Mouse (Mus musculus) heart, postnatal 0 days (tissue): ENCODE measurements around the gene Fam193a. TPM values are rescaled to one million over a fixed set of nuclear protein-coding genes. Genes with fewer than 3 reads are reported as not detected.

Experiments used
- ATAC-seq: fragments of 200-750 bp; cut with Nextera tagmentation; 2 replicates; pipeline ENCODE4 v1.8.0; 2017; ENCODE audit warnings: low read depth, moderate number of reproducible peaks, moderate library complexity; ENCODE audit not compliant: insufficient read depth
- DNase-seq: peaks from one replicate; pipeline ENCODE4 v3.0.0-alpha.2; 2016; ENCODE audit warnings: low spot score
- H3K27ac ChIP-seq: fragments of 300-500 bp; sonication (generic); 2 replicates; pipeline ENCODE4 v1.5.1; 2014; ENCODE audit warnings: low read depth, mild to moderate bottlenecking
- H3K27me3 ChIP-seq: fragments of 300-500 bp; sonication (generic); 2 replicates; pipeline ENCODE4 v1.6.1; 2014; ENCODE audit warnings: low read length, mixed read lengths; ENCODE audit not compliant: control insufficient read depth, insufficient read depth
- H3K36me3 ChIP-seq: fragments of 300-500 bp; sonication (generic); replicated peaks from 2 replicates; pipeline ENCODE4 v1.6.1; 2014; ENCODE audit warnings: low read length, mixed read lengths; ENCODE audit not compliant: control insufficient read depth, insufficient read depth
- H3K4me1 ChIP-seq: fragments of 300-500 bp; sonication (generic); 2 replicates; pipeline ENCODE4 v1.6.1; 2014; ENCODE audit warnings: antibody characterized with exemption; ENCODE audit not compliant: control insufficient read depth, insufficient read depth
- H3K4me2 ChIP-seq: fragments of 300-500 bp; sonication (generic); 2 replicates; pipeline ENCODE4 v1.6.1; 2014; ENCODE audit warnings: low read depth, mild to moderate bottlenecking, low read length, moderate library complexity
- H3K4me3 ChIP-seq: fragments of 300-500 bp; sonication (generic); 2 replicates; pipeline ENCODE4 v1.5.1; 2014; ENCODE audit warnings: low read depth, low read length
- H3K9ac ChIP-seq: fragments of 300-500 bp; sonication (generic); replicated peaks from 2 replicates; pipeline ENCODE4 v1.6.1; 2014; ENCODE audit warnings: low read depth, low read length, mixed read lengths
- H3K9me3 ChIP-seq: fragments of 300-500 bp; sonication (generic); replicated peaks from 2 replicates; pipeline ENCODE4 v1.6.1; 2016; ENCODE audit warnings: low read length; ENCODE audit not compliant: control insufficient read depth
- CTCF ChIP-seq: IDR thresholded peaks from 2 replicates; pipeline ENCODE4 v1.5.1; 2016; ENCODE audit warnings: antibody characterized with exemption, control low read depth, low read depth
- EP300 ChIP-seq: IDR thresholded peaks from 2 replicates; pipeline ENCODE4 v1.6.1; 2016; ENCODE audit warnings: antibody characterized with exemption, low read depth
- WGBS: fragments of 180-500 bp; shearing (Covaris S2); extraction: QIAGEN DNeasy Blood & Tissue Kit; methylation state at CpG from one replicate; pipeline ENCODE4 v1.1.7; 2014; 5-methylcytosine and 5-hydroxymethylcytosine counted together
- polyA plus RNA-seq: library from polyadenylated mRNA; unstranded; fragments of >200 nt; fragmentation: Nextera tagmentation; extraction: Ambion mirVana; gene quantifications from 2 replicates; pipeline ENCODE4 v1.2.1, GENCODE M21; 2015
- total RNA-seq: library from RNA; depleted of rRNA; stranded (reverse); fragments of >200 nt; gene quantifications from 2 replicates; pipeline ENCODE4 v1.2.3, GENCODE M21; 2014; ENCODE audit warnings: low replicate concordance

Gene Fam193a
- total and polyA plus RNA-seq, 2 experiments from 2014 or later, result 5.4 to 31.0 TPM

- Histone ChIP-seq H3K9ac (peak overlapping the region; percentile 99), H3K36me3 (no peaks in the 10 kb centered on the region), H3K27ac (peak overlapping the region; percentile 89), H3K4me2 (peak overlapping the region; percentile 91), H3K9me3 (no peaks in the 10 kb centered on the region), H3K4me1 (no peaks in the 10 kb centered on the region), H3K27me3 (no peaks in the 10 kb centered on the region), H3K4me3 (peak overlapping the region; percentile 81)
- under 1% methylated on average over 83 of the region's 114 CpGs for WGBS
- TF ChIP-seq CTCF, result no peak
- TF ChIP-seq EP300, result no peak
- ATAC-seq, result peak; percentile 3
- no peak for DNase-seq
Measured at GRCm38 (mm10) chr5:34370022-34370823, 490 bp downstream of the Fam193a start.

GRCm38 (mm10) chr5:34370840-34371239 lies 1.1 kb downstream of the Fam193a start:
- ATAC-seq, result no peak
- Histone ChIP-seq H3K9me3 (no peaks in the 10 kb centered on the region), H3K27me3 (no peaks in the 10 kb centered on the region), H3K27ac (peak overlapping the region; percentile 89; the same call in 1 of the 2 replicates), H3K4me2 (peak overlapping the region; percentile 91), H3K4me1 (no peaks in the 10 kb centered on the region), H3K4me3 (peak overlapping the region; percentile 81), H3K36me3 (no peaks in the 10 kb centered on the region), H3K9ac (peak overlapping the region; percentile 99)
- DNase-seq, result no peak
- no peak for TF ChIP-seq EP300
- TF ChIP-seq CTCF, result no peak
- 17% methylated on average over 8 of the region's 8 CpGs for WGBS

- Histone ChIP-seq H3K27me3 (no peaks in the 10 kb centered on the region), H3K36me3 (no peaks in the 10 kb centered on the region), H3K4me2 (no peak overlapping the region), H3K9me3 (no peaks in the 10 kb centered on the region), H3K9ac (no peak overlapping the region), H3K4me1 (no peaks in the 10 kb centered on the region), H3K4me3 (no peak overlapping the region), H3K27ac (no peak overlapping the region)
- DNase-seq (no peak), ATAC-seq (no peak)
- TF ChIP-seq EP300, result no peak
- no peak for TF ChIP-seq CTCF
Measured at GRCm38 (mm10) chr5:34372141-34372540, 2.4 kb downstream of the Fam193a start.

DNA sequence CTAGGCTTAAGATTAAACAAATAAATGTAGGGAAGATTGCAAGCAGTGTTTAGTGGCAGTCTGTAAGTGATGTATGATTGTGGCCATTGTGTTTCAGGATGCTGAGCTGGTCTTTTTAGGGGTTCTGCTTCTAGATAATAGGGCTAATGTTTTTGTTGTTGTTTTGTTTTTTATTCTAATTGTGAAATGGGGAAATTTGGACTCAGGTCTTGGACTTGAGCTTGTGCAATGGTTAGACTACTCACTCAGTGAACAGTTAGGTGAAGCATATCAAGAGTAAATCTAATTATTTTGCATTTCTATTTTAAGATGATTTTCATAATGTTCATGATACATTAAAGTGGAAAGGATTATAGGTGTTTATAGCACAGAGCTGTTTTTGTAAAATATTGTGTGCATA lies 2.8 kb downstream of the Fam193a start:
- H3K9ac ChIP-seq, result no peak overlapping the region
- TF ChIP-seq EP300 (no peak), CTCF (no peak)
- H3K9me3 ChIP-seq, result no peaks in the 10 kb centered on the region
- no peak overlapping the region for H3K4me3 ChIP-seq
- H3K4me2 ChIP-seq, result no peak overlapping the region
- H3K36me3 ChIP-seq, result no peaks in the 10 kb centered on the region
- ATAC-seq (no peak), DNase-seq (no peak)
- no peaks in the 10 kb centered on the region for H3K27me3 ChIP-seq
- no peaks in the 10 kb centered on the region for H3K4me1 ChIP-seq
- H3K27ac ChIP-seq, result no peak overlapping the region

DNA sequence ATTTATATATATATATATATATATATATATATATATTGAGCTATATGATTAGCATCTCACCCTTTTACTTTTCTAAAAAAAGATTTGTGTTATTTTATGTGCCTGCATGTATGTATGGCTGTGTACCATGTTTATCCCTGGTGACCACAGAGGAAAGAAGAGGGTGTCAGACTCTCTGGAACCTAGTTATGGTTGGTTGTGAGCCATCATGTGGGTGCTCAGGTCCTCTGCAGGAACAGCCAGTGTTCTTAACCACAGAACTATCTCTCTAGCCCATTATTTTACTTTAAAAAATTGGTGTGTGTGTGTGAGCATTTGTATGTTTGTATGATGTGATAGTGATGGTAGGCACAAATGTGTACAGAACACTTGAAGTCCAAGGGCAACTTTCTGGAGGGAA lies 9.1 kb downstream of the Fam193a start:
- H3K4me3 ChIP-seq, result no peak overlapping the region
- TF ChIP-seq CTCF (no peak), EP300 (no peak)
- no peaks in the 10 kb centered on the region for H3K36me3 ChIP-seq
- H3K27ac ChIP-seq, result no peak overlapping the region
- no peaks in the 10 kb centered on the region for H3K27me3 ChIP-seq
- ATAC-seq (no peak), DNase-seq (no peak)
- no peaks in the 10 kb centered on the region for H3K9me3 ChIP-seq
- no peak overlapping the region for H3K9ac ChIP-seq
- H3K4me1 ChIP-seq, result peaks cover 4% of the 10 kb centered on the region; the same call in 1 of the 2 replicates
- H3K4me2 ChIP-seq, result no peak overlapping the region

DNA sequence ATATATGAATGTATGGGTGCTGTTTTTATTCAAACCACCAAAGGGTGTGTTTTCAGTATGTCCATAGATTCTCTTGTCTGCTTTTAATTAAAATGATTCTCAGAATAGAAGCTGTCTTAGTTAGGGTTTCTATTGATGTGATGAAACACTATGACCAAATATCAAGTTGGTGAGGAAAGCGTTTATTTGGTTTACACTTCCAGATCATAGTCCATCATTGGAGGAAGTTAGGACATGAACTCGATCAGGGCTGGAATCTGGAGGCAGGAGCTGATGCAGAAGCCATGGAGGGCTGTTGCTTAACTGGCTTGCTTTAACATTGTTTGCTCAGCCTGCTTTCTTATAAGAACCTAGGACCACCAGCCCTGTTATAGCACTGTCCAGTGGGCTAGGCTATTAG lies 12.0 kb downstream of the Fam193a start:
- no peak overlapping the region for H3K4me2 ChIP-seq
- H3K36me3 ChIP-seq, result peaks cover 8% of the 10 kb centered on the region; the same call in 1 of the 2 replicates
- no peak overlapping the region for H3K27ac ChIP-seq
- DNase-seq, result no peak
- H3K4me3 ChIP-seq, result no peak overlapping the region
- H3K9ac ChIP-seq, result no peak overlapping the region
- H3K9me3 ChIP-seq, result no peaks in the 10 kb centered on the region; the same call in 1 of the 2 replicates
- WGBS, result 85% methylated on average over 2 of the region's 2 CpGs
- TF ChIP-seq CTCF (no peak), EP300 (no peak)
- no peak for ATAC-seq
- H3K27me3 ChIP-seq, result no peaks in the 10 kb centered on the region
- H3K4me1 ChIP-seq, result peaks cover 4% of the 10 kb centered on the region; the same call in 1 of the 2 replicates
